Mouse (Mus musculus) ES-Bruce4 (cell line): ENCODE results near the gene Nkpd1.

Source experiments
- CTCF ChIP-seq: IDR thresholded peaks from one replicate; pipeline ENCODE4 v1.8.1; 2011; ENCODE audit warnings: low read depth, low read length
- POLR2A ChIP-seq: IDR thresholded peaks from one replicate; pipeline ENCODE4 v1.8.1; 2011; ENCODE audit warnings: low read length; ENCODE audit not compliant: insufficient read depth

DNA sequence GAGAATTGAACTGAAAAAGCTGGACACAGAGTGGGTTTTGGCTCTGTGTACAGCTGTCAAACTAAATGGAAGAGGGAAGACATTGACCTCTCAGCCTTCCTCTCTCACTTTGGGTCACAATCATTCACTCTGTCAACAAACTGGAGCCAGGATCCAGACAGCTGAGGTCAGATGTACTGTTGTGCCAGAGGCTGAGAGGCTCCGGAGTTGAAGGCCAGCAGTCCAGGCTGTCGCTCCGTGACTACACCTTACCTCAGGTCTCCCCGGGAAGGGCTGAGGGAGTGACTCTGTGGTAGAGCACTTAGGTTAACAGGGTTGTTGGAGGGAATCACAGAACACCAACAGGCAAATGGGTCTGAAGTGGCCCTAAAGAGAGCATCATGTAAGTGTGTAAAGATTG is 19.3 kb upstream of the Nkpd1 start:
- TF ChIP-seq POLR2A (no peak), CTCF (no peak)
